Mouse (Mus musculus): ENCODE measurements around the gene Hist1h4j.
"Not testable (repeated sequence)": the region's sequence is repeated elsewhere in the genome, so short reads cannot be mapped to it uniquely, and the experiment has no call there.

Gene Hist1h4j

DNA sequence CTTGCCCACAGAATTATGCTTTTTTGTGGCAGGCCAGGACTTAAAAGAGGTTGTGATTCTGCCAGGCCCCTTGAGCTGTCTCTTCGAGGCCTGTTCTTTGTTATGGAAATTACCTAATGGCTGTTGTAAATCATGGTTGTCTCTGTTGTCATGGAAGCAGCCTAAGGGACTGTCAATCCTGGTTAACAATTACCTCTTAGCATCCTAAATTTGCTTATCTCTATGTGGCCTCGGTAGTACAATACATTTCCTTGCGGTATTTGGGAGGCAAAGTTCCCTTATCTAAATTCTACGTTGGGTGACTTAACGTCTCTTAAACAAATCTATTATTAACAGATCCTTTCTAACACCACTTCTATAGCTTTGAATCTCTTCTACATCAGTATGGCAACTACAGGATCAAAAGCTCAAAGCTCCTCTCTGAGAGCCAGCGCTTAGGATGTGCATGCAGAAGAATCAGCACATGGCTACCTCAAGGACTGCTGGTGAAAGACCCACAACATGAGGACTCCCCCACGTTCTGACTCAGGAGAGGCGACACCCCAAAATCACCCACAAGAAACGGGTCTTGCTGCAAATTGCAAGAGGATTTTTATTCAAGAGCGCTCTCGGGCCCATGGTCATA is 6.8 kb upstream of the Hist1h4j start:
- no peak for DNase-seq (ENCODE audit: low spot score)

DNA sequence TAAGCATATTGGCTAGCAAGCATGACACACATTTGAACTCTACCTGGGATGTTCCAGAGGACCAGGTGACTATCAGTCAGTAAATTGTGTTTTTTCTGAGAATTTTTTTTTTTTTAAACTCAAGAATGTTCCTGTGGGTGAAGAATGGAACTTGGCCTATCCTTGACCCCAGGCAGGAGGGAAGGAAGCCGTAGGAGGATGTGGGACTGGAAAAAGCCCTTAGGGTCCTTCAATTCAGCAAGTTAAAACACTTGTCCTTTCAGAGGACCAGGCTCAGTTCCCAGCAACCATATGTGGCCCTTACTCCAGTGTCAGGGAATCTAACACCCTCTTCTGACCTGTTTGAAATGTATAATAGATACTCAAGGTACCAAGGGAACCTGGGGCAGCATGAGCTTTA is 5.3 kb upstream of the Hist1h4j start:
- no peak for DNase-seq (ENCODE audit: low spot score)

DNA sequence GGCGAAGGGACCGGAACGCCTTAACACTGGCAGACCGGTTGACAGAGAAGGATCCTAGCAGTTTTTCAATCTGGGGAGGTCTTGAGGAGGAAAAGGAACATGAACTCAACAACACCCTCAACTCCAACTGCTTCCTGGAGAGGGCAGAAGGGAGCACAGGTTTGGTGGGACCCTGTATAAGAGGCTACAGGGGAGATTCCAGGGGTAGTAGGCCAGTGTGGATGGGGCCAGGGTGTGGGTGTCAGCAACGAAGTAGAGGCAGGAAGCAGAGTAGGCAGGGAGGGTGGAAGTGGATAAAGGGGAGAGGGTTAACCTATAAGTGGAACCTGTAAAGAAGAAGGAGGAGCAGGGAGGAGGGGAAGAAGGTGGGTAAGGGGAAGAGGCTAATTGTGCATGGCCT is 1.4 kb upstream of the Hist1h4j start:
- DNase-seq (ENCODE audit: low spot score), result no peak

DNA sequence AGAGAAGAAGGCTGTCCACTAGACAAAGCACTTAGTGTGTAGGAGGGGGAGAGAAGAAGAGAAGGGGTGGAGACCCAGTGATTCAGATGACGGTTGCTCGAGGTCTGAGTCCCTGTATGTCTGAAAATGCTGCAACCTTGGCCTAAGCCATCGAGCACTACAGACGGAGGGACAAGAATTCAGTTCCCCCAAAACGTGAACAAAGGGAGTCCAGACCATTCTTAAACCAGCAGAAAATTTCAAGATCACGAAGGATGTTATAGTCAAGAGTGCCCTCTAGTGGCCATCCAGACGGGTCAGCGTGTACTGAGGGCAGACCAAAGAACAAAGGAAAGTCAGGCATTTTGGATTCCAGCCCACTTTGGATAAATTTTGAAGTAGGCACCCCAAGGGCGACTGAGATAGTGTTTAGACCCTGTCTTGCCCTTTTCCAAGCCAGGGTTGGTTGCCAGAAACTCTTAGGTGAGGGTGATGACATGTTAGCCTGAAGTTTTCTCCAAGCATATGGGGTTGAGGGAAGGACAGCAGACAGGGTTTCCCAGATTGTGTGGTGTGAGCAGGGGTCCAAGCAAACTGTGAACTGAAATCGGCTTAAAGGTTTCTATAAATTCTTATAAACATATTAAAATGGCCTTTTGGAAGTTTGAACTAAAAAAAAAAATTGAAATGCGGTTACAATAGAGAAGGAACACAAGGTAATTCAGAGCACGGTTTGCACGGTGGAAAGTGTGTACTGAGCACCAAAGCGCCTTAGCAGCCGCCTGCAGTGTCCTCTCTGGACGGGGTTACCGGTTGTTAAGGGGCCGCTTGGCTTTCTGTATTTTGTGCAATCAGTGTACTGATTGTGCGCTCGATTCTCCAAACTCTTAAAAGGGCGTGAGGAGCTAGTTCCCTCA is 606 bp upstream of the Hist1h4j start:
- no peak for DNase-seq (ENCODE audit: low spot score)

DNA sequence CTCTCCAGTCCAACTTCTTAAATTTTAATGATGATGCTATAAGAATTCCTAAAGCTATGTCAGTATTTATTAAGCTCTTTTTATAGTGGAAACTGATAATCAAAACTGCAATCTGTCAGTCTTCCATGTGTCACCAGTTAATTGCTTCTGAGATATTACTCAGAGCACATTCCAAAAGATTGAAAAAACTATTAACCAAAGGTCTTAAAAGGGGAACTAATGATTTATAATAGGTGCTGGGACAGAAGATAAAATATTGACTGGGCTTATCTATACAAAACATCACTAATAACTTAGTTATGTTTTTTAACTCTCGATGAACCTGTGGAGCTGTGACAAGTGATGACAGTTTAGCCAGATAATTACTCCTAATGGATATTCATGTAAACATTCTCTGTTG is 10.1 kb downstream of the Hist1h4j start:
- no peak for DNase-seq (ENCODE audit: low spot score)

DNA sequence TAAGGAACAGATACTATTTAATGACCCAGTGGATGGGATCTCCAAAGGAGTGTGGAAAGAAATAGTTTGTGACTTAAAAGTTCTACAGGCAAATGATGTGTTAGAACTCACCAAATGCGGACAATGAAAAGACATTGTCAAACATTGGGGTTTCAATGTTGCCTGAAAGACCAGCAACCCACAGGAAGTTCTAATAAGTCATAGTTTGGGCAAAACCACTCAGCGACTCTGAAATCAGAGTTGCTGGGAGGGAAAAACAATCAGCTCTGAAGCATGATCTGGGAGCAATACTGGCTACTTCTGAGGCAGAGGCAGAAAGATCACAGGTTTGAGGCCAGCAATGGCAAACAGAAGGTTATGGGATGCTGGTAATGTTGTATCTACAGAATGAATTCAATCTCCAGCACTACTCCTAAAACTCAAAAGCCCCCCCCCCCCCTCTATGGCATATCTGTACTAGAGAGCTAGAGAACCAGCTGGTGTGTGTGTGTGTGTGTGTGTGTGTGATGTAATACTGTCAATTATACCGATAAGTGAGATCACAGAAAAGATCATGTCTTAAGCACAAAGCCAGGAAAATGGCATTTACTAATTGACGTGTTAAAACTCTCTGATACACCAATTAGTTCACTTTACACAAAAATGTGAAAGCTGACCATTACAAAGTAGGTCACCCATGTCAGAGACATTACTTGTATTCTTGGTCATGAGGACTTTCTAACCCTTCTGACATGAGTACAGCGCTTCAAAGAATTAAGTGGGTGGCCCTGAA is 14.7 kb downstream of the Hist1h4j start:
- DNase-seq (ENCODE audit: low spot score), result no peak

DNA sequence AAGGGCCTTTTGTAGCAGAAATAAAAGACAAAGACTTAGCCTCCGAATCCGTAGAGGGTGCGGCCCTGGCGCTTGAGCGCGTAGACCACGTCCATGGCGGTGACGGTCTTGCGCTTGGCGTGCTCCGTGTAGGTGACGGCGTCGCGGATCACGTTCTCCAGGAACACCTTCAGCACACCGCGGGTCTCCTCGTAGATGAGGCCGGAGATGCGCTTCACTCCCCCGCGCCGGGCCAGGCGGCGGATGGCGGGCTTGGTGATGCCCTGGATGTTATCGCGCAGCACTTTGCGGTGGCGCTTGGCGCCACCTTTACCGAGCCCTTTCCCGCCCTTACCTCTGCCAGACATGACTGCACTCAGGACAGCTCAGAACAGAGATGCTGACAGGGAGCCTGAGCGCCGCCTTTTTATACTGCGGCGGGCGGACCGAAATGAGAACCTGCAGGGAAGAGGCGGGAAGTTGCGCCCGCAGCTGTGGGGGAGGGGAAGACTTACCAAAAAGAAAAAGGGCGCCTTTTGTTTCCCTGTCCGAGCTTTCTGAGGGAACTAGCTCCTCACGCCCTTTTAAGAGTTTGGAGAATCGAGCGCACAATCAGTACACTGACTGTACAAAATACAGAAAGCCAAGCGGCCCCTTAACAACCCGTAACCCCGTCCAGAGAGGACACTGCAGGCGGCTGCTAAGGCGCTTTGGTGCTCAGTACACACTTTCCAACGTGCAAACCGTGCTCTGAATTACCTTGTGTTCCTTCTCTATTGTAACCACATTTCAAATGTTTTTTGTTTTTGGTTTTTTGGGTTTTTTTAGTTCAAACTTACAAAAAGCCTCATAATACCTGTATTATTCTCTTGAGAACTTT is 15.5 kb downstream of the Hist1h4j start, which contains the start of gene Hist1h4k:
Hist1h4k (minus strand) TSS at position 347 of the 859 bp plus-strand sequence.
- peak; percentile 91 for DNase-seq (ENCODE audit: low spot score)

DNA sequence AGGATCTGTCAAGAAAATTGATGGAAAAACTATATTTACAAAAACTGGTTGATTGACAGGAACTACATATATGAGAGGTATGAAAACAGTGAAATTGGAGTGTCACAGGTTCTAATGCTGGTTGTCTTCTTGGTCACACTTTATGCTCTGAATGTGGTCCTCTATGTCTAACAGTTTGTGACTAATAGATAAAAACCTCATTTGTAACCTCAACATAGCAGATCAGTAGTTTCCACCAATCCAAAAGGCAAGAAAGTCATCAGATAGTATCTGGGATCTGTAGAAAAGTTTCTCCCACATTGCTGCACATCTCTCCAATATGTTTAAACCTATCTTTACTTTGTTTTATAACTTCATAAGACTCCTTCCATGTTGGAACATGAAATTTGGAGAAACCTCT is 16.6 kb downstream of the Hist1h4j start:
- no peak for DNase-seq (ENCODE audit: low spot score)

DNA sequence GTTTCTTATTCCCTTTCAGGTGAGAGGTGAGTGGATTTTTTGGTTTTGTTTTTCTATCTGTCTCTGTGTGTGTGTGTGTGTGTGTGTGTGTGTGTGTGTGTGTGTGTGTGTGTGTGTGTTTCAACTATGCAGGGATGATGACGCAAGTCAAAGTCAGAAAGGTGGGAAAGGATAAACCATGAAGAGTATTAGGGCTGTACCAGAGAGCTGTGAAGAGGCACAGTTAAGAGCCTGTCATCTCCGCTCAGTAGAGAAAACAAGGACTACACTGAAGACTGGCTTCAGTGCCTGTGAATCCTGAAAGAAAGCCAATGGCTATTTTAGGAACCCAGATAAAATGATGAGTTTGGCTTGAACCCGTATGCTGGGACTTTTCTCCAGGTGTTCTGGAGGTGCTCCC is 17.0 kb downstream of the Hist1h4j start:
- no peak for DNase-seq (ENCODE audit: low spot score)

DNA sequence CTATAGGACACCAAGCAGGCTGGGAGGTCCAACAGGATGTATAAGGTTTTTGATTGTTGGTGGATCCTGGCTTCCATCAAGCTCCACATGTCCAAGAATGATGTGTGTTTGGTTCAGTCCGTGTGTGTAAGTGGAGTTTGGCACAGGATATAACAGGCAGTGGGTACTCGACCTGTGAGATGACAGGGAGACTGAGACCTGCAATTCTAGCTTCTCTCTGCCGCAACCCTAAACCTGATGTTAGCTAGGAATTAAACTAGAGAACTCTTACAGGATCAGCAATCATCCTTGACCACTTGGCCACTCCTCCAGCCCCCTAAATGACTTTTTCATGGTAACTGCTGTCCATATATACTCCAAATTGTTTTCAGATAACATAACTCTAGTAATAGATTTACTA is 17.5 kb downstream of the Hist1h4j start:
- no peak for DNase-seq (ENCODE audit: low spot score)

DNA sequence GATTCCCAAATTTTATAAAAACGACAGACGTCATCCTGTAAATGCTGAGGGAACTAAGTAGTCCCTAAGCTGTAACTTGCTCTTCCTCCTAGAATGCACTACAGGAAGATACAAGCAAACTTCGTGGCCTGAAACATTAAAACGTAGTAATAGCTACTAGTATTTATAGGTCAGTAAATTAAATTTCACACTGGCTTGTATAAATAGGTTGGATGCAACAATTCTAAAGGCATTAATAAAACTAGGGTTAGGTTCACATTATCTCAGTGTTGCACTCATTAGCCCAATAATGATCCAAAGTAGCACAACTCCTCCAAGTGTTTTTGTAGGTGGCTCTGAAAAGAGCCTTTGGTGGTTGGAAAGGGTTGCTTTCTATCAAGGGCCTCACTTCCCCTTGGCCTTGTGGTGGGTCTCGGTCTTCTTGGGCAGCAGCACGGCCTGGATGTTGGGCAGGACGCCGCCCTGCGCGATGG is 18.2 kb downstream of the Hist1h4j start:
- DNase-seq (ENCODE audit: low spot score), result no peak

DNA sequence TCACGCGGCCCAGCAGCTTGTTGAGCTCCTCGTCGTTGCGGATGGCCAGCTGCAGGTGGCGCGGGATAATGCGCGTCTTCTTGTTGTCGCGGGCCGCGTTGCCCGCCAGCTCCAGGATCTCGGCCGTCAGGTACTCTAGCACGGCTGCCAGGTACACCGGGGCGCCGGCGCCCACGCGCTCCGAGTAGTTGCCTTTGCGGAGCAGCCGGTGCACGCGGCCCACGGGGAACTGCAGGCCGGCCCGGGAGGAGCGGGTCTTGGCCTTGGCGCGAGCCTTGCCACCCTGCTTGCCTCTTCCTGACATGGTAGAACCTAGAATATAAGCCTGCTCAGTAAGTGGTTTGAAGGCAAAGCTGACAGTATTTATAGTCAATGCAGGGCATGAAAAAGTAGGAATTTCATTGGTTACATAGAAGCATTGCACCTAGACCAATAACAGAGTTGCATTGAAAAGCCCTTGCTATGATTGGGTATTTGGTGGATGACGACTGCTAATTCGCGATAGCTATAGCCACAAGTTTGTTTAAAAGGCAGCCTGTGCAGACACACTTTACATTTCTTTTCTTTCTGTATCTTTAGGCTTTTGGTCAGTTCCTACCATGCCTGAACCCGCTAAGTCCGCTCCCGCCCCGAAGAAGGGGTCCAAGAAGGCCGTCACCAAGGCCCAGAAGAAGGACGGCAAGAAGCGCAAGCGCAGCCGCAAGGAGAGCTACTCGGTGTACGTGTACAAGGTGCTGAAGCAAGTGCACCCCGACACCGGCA is 18.8 kb downstream of the Hist1h4j start, which contains the start of the genes Hist1h2ak and Hist1h2bn:
Hist1h2ak (minus strand) TSS at position 304 of the 762 bp plus-strand sequence.
Hist1h2bn (plus strand) TSS at position 600 of the 762 bp plus-strand sequence.
- peak; percentile 88 for DNase-seq (ENCODE audit: low spot score)

DNA sequence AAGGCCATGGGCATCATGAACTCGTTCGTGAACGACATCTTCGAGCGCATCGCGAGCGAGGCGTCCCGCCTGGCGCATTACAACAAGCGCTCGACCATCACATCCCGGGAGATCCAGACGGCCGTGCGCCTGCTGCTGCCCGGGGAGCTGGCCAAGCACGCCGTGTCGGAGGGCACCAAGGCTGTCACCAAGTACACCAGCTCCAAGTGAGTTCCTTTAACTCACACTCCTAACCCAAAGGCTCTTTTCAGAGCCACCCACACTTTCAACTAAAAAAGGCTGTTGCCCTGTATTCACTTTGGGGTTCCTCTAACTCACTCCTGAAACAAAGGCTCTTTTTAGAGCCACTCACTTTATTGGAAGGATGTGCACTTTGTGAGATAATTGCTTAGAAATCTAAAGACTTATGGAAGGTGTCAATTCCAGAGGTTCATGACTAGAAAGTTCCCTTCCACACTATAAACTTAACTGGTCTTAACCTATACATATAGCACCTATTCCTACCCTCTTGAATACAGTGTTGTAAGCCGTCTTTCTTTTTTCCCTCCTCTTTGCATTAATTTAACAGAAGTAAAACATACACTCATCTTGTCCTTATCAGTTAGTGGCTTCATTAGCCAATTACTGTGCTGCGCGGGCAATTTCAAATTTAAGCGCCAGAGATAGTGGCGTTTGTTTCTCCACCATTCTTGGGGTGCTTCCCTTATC is 19.6 kb downstream of the Hist1h4j start:
- not testable (repeated sequence) for DNase-seq (ENCODE audit: low spot score)

DNA sequence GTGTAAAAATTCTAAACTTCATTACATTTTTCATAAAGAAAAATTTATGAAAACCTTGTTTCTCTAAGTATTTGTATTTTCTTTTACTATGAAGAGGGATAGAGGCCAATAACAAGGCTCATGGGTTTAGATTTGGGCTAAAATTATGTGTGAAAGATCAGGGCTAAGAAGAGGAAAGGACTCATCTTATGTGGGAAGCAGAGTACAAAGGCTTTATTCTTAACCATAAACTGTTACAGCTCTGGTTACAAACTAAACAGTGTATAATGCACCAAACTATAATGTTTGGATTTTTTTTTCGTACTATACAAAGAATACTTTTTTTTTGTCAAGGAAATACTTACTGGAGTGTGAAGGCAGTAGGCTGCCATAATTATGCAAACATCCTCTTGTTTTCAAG is 20.8 kb downstream of the Hist1h4j start:
- DNase-seq (ENCODE audit: low spot score), result no peak

DNA sequence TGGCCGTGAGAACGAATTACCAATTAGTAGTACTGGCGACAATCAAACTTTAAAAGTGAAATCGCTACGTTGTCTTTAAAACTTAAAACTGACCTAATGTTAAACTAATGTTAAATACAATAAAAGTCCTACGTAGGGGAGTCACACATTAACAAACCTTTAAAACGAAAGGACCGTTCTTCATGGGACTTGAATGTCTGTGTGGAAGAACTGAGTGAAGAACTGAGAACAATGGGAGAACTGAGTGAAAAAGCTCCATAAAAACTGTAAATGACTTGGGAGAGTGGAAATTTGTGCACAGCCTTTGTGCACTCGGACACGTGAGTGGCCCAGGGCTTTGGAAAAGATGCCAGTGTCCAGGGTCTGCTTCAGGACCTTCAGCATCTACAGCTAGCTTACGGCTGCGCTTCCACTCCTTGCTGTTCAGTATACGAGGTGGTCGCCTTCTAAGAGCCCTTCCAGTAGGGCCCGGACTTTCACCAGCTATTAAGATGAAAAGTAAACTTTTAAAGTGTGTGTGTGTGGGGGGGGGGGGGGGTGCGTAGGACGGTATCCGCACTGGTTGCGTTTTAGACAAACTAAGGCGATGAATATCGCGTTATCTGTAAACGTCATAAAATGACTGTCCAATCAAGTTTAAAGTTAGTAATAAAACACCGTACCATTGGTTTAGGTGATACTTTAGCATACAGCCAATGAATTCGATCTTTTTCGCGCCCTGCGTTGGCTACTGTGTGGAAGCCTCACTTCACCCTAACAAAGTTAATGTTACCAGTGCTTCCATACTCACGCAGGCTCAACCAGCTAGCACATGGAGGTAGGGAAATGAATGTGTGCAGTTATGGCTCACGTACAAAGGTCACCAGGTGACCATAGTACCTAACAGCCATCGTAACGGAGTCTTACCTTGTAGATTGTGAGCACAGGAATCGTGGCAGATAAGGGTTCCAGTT is 44.2 kb downstream of the Hist1h4j start:
- DNase-seq (ENCODE audit: low spot score), result peak; percentile 77

DNA sequence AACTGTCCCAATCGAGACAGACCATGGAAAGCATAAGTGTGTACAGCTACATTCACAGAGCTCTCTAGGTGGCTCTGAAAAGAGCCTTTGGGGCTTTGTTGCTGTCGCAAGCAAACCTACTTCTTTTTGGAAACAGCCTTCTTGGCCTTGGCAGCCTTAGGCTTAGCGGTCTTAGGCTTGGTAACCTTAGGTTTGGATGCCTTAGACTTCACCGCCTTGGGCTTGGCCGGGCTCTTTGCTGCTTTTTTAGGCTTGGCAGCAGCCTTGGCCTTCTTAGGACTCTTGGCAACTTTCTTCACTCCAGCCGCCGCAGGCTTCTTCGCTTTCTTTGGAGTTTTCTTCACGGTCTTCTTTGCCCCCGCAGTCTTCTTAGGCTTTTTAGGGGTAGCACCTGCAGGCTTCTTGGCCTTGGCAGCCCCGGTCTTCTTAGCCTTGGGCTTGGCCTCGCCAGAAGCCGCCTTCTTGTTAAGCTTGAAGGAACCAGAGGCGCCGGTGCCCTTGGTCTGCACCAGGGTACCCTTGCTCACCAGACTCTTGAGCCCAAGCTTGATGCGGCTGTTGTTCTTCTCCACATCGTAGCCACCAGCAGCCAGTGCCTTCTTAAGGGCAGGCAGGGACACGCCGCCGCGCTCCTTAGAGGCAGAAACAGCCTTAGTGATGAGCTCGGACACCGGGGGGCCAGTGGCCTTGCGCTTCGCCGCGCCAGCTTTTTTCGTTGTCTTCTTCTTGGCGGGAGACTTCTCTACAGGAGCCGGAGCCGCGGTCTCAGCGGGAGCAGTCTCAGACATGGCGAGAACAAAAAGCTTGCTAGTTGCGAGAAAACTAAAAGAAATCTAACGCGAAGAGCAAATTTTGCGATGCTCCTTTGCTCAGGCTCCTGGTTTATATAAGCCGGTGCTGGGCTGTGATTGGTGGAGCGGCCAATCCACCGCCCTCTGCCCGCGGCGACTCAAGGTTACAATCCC is 45.2 kb downstream of the Hist1h4j start, which contains the start of gene Hist1h1b:
Hist1h1b (minus strand) TSS at position 859 of the 965 bp plus-strand sequence.
- DNase-seq (ENCODE audit: low spot score), result peak; percentile 36

DNA sequence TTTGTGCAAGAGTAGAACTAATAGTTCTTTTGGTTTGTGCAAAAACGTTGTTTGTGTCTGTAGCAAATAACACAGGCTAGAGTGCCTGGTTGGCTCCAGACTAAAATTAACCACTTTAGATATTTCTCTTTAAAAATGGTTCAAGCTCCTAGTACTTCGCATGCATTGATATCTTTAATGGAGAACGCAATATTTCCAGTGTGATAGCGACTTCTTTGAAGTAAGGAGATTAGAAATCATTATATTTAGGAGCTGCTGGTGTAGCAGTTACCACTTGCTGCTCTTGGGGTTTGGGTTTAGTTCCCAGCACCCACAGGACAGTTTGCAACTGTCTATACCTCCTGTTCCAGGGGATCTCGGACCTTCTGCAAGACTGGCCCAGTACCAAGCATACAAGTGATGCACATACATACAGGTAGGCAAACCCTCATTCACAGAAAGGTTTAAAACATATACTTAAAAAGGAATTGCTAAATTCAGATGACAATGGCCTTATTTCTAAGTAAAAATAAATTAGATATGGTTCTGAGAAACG is 46.2 kb downstream of the Hist1h4j start:
- DNase-seq (ENCODE audit: low spot score), result no peak

All from left cerebral cortex, adult 11 months (tissue).